Mouse (Mus musculus): Measurements from ENCODE around the gene Fgd6. TPM values are rescaled to one million over a fixed set of nuclear protein-coding genes. Genes with fewer than 3 reads are reported as not detected.
A peak's percentile ranks its signal among the peaks of the same experiment; 100 is the strongest.

The Fgd6 gene
- 2.2 and 2.5 TPM in 2 replicates for polyA plus RNA-seq (2015; fragmentation: Nextera tagmentation; extraction: Ambion mirVana)

DNA sequence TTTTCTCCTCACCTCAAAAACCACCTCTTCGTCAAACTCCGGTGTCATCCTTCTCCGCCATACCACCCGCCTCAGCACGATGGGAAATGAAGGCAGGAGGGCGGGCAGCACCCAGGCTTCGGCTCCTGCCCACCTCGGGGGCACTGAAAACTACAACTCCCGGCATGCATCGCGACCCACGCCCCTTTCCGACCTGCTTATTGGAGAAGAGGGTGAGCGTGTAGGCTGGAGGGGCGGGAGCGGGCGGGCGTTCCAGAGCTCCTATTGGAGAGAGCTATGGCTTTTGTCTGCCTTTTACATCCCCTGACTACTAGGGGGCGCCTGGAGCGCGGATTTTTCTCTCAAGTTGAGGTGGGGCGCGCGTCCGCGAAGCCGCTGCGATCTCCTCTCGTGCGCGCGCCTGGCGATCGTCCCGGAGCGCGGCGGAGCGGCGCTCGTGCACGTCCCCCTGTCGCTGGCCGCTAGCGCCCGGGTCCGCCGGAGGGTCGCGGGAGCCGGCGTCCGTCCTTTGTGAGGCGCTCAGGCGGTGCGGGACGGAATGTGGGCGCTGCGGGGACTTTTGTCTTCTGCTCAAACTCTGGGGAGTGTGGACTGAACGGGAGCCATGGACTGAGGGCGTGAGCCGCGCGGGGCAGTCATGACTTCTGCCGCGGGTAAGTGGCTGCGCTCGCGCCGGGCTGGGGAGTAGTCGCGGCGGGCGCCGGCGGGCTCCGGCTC is at the start of gene Fgd6, which contains the start of gene Vezt:
TSS of gene Fgd6 (plus strand) at position 344 of the 717 bp plus-strand sequence.
TSS of gene Vezt (minus strand) at position 160 of the 717 bp plus-strand sequence.
- Histone ChIP-seq H3K36me3 (ENCODE audit: control insufficient read depth, insufficient read depth) (no peaks in the 10 kb centered on the region), H3K4me1 (ENCODE audit: control insufficient read depth, insufficient read depth, low read length) (peaks cover 13% of the 10 kb centered on the region), H3K27me3 (ENCODE audit: control insufficient read depth, insufficient read depth, low read length) (no peaks in the 10 kb centered on the region), H3K27ac (ENCODE audit: low read length) (peak within 1 kb of the TSS; percentile 86), H3K9ac (ENCODE audit: low read length) (peak within 1 kb of the TSS; percentile 84), H3K9me3 (replicated peaks; ENCODE audit: control insufficient read depth, low read length) (no peaks in the 10 kb centered on the region), H3K4me3 (ENCODE audit: low read length) (peak within 1 kb of the TSS; percentile 77), H3K4me2 (ENCODE audit: low read depth, low read length) (peak within 1 kb of the TSS; percentile 74)
- ATAC-seq (replicated peaks; ENCODE audit: extremely low read depth, insufficient read depth, low FRiP score) = peak; percentile 99
- WGBS = under 1% methylated on average over 77 of the region's 77 CpGs

DNA sequence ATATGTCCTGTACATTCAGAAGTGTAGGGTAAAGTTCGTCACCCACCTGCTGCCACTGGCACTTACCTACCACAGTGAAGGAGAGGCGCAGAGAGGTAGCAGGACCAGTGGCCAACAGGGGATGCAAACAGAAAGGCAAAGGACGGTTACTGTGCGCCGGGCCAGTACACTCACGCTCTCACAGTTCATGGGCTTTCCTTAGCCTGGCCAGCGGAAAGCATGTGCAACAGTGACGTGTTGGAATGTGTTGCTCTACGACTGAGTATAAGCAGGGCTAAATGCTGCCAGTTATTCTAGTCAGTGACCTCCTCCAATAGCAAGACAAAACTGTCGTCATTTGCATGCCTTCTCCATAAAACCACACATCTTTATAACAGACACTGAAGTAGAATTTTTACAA is 41.7 kb upstream of the Fgd6 start:
- no peak overlapping the region for H3K9ac ChIP-seq (ENCODE audit: low read length)
- ATAC-seq (replicated peaks; ENCODE audit: extremely low read depth, insufficient read depth, low FRiP score) = peak; percentile 76; the same call in 1 of the 2 replicates
- 72% methylated on average over 10 of the region's 10 CpGs for WGBS
- H3K9me3 ChIP-seq (replicated peaks; ENCODE audit: control insufficient read depth, low read length) = no peaks in the 10 kb centered on the region
- no peak overlapping the region; the same call in 1 of the 2 replicates for H3K27ac ChIP-seq (ENCODE audit: low read length)
- no peak overlapping the region for H3K4me2 ChIP-seq (ENCODE audit: low read depth, low read length)
- no peaks in the 10 kb centered on the region for H3K27me3 ChIP-seq (ENCODE audit: control insufficient read depth, insufficient read depth, low read length)
- peaks cover 48% of the 10 kb centered on the region for H3K36me3 ChIP-seq (ENCODE audit: control insufficient read depth, insufficient read depth)
- H3K4me3 ChIP-seq (ENCODE audit: low read length) = no peak overlapping the region
- H3K4me1 ChIP-seq (ENCODE audit: control insufficient read depth, insufficient read depth, low read length) = no peaks in the 10 kb centered on the region

DNA sequence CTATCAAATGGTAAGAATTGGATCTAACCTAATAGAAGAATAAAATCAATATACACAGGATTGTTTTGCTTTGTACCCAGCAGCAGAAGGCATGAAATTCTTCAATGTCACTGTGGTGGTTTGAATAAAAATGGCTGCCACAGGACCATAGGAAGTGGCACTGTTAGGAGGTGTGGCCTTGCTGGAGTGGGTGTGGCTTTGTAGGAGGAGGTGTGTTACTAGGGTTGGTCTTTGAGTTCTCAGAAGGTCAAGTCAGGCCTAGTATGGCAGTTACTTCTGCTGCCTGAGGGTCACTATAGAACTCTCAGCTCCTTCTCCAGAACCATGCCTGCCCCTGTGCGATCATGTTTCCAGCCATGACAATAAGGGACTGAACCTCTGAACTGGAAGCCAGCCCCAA is 40.7 kb upstream of the Fgd6 start:
- no peaks in the 10 kb centered on the region for H3K4me1 ChIP-seq (ENCODE audit: control insufficient read depth, insufficient read depth, low read length)
- no peak overlapping the region for H3K9ac ChIP-seq (ENCODE audit: low read length)
- H3K9me3 ChIP-seq (replicated peaks; ENCODE audit: control insufficient read depth, low read length) = no peaks in the 10 kb centered on the region
- no peak overlapping the region for H3K27ac ChIP-seq (ENCODE audit: low read length)
- H3K27me3 ChIP-seq (ENCODE audit: control insufficient read depth, insufficient read depth, low read length) = no peaks in the 10 kb centered on the region
- no peak for ATAC-seq (replicated peaks; ENCODE audit: extremely low read depth, insufficient read depth, low FRiP score)
- 90% methylated on average over 1 of the region's 1 CpGs for WGBS
- H3K4me3 ChIP-seq (ENCODE audit: low read length) = no peak overlapping the region
- H3K4me2 ChIP-seq (ENCODE audit: low read depth, low read length) = no peak overlapping the region
- H3K36me3 ChIP-seq (ENCODE audit: control insufficient read depth, insufficient read depth) = peaks cover 50% of the 10 kb centered on the region

DNA sequence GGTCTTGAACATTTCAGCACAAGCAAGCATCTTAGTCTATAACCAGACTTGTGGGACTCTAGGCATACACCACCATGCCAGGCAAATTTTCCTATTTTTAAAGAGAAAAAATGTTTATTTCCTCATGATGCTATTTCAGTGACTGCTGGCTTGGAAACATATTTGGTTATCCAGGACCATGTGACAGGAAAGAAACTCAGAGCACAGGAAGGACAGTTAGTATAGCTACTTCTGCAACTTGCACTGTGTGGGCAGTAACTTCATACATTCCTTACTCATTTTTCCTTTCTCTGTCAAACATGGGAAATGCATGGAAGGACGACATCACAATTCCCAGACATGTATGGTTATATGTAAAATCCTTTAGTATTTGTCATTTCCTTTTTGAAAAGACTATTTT is 36.4 kb upstream of the Fgd6 start:
- H3K9me3 ChIP-seq (replicated peaks; ENCODE audit: control insufficient read depth, low read length) = 0 out of 2 replicates have a peak, but pooled peaks cover 3% of the 10 kb centered on the region
- H3K9ac ChIP-seq (ENCODE audit: low read length) = no peak overlapping the region
- no peak for ATAC-seq (replicated peaks; ENCODE audit: extremely low read depth, insufficient read depth, low FRiP score)
- 77% methylated on average over 1 of the region's 1 CpGs for WGBS
- H3K36me3 ChIP-seq (ENCODE audit: control insufficient read depth, insufficient read depth) = peaks cover 62% of the 10 kb centered on the region
- no peak overlapping the region for H3K4me2 ChIP-seq (ENCODE audit: low read depth, low read length)
- no peaks in the 10 kb centered on the region for H3K4me1 ChIP-seq (ENCODE audit: control insufficient read depth, insufficient read depth, low read length)
- no peaks in the 10 kb centered on the region for H3K27me3 ChIP-seq (ENCODE audit: control insufficient read depth, insufficient read depth, low read length)
- no peak overlapping the region for H3K4me3 ChIP-seq (ENCODE audit: low read length)
- H3K27ac ChIP-seq (ENCODE audit: low read length) = peak overlapping the region; percentile 62; the same call in 1 of the 2 replicates

DNA sequence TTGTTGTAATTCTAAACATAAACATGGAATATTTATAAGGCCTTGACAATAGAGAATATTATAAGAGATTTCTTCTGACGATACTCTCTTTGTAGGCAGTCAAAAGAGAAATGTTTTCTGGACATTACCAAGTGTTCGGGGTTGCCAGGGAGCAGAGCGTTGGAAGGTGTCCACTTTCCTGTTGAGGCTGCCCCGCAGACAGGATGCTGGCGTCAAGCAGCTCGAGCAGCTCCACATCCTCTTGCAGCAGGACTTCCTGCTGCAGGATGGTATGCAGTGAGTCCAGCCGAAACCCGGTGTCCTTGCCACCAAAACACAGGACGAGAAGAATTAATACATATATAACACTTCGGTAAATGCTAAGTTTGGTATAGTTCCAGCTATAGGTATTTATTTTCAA is 35.6 kb upstream of the Fgd6 start:
- peaks cover 62% of the 10 kb centered on the region for H3K36me3 ChIP-seq (ENCODE audit: control insufficient read depth, insufficient read depth)
- WGBS = 72% methylated on average over 10 of the region's 10 CpGs
- H3K27me3 ChIP-seq (ENCODE audit: control insufficient read depth, insufficient read depth, low read length) = no peaks in the 10 kb centered on the region
- no peak overlapping the region for H3K4me3 ChIP-seq (ENCODE audit: low read length)
- no peak for ATAC-seq (replicated peaks; ENCODE audit: extremely low read depth, insufficient read depth, low FRiP score)
- H3K27ac ChIP-seq (ENCODE audit: low read length) = no peak overlapping the region
- H3K4me2 ChIP-seq (ENCODE audit: low read depth, low read length) = no peak overlapping the region
- H3K9ac ChIP-seq (ENCODE audit: low read length) = no peak overlapping the region
- no peaks in the 10 kb centered on the region for H3K4me1 ChIP-seq (ENCODE audit: control insufficient read depth, insufficient read depth, low read length)
- H3K9me3 ChIP-seq (replicated peaks; ENCODE audit: control insufficient read depth, low read length) = 0 out of 2 replicates have a peak, but pooled peaks cover 3% of the 10 kb centered on the region

DNA sequence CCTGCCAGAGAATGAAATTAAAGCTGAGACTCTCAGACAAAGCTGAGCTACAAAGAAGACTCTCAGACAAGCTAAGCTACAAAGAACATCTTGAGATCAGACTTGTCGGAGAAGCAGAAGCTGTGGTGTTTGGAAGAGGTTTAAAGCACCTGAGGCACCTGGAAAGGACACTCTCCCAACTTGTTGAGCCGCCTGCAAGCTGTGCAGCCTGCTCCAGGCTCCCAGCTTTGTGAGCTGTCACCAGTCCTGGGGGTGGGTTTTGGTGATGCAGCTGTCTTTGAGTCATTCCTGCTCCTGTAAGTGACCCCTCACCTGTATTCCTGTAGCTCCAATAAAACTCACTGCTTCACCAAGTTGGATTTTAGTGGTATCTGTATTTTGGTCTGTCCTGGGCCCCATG is 27.4 kb upstream of the Fgd6 start:
- H3K27ac ChIP-seq (ENCODE audit: low read length) = no peak overlapping the region
- H3K9ac ChIP-seq (ENCODE audit: low read length) = no peak overlapping the region
- H3K36me3 ChIP-seq (ENCODE audit: control insufficient read depth, insufficient read depth) = peaks cover 14% of the 10 kb centered on the region
- H3K4me2 ChIP-seq (ENCODE audit: low read depth, low read length) = no peak overlapping the region
- H3K27me3 ChIP-seq (ENCODE audit: control insufficient read depth, insufficient read depth, low read length) = no peaks in the 10 kb centered on the region
- no peak for ATAC-seq (replicated peaks; ENCODE audit: extremely low read depth, insufficient read depth, low FRiP score)
- H3K4me3 ChIP-seq (ENCODE audit: low read length) = no peak overlapping the region
- no peaks in the 10 kb centered on the region for H3K9me3 ChIP-seq (replicated peaks; ENCODE audit: control insufficient read depth, low read length)
- peaks cover 4% of the 10 kb centered on the region; the same call in 1 of the 2 replicates for H3K4me1 ChIP-seq (ENCODE audit: control insufficient read depth, insufficient read depth, low read length)
- WGBS = 98% methylated on average over 2 of the region's 2 CpGs

DNA sequence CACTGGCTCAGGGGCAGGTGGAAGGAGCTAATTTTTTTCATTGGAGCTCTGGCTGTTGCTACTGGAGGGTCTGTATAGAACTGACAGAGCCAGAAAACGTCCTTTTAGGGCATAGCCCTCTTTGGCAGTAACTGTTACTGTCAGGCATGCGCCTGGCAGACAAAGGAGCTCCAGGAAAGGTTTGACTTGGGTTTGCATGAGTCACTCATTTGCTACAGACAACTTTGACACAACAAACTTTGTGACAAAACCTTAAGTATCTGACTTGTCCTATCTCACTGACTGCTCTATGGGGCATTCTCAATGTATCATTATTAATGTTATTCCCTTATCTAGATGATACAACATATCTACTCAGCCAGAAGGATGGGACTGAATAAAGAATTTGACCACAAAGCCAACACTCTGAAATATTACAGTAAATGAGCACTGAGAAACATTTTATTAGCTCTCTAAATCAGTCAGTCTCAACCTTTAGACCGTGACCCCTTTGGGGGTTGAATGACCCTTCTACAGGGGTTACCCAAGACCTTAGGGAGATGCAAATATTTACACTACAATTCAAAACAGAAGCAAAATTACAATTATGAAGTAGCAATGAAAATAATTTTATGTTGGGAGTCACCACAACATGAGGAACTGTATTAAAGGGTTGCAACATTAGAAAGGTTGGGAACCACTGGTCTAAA is 25.7 kb upstream of the Fgd6 start:
- Histone ChIP-seq H3K27me3 (ENCODE audit: control insufficient read depth, insufficient read depth, low read length) (no peaks in the 10 kb centered on the region), H3K9ac (ENCODE audit: low read length) (no peak overlapping the region), H3K4me2 (ENCODE audit: low read depth, low read length) (no peak overlapping the region), H3K27ac (ENCODE audit: low read length) (no peak overlapping the region), H3K36me3 (ENCODE audit: control insufficient read depth, insufficient read depth) (peaks cover 9% of the 10 kb centered on the region), H3K4me3 (ENCODE audit: low read length) (no peak overlapping the region), H3K9me3 (replicated peaks; ENCODE audit: control insufficient read depth, low read length) (no peaks in the 10 kb centered on the region), H3K4me1 (ENCODE audit: control insufficient read depth, insufficient read depth, low read length) (peaks cover 4% of the 10 kb centered on the region; the same call in 1 of the 2 replicates)
- 78% methylated on average over 3 of the region's 3 CpGs for WGBS
- no peak for ATAC-seq (replicated peaks; ENCODE audit: extremely low read depth, insufficient read depth, low FRiP score)

DNA sequence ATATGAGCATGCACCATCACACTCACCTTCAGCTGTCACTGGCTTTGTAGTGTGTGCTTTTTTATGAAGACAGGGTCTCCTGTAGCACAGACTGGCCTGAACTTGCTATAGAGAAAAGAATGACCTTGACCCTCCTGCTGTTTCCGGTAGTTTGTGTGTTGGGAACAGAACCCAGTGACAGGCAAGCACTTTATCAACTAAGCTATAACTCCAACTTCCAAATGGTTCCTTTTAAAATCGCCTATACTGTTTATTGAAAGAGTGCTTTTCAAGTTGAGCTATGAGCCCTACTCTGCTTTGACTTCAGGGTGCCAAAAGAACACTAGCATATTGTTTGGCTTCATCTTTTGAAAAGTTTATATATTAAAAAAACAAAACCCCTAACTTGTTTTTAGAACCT is 24.8 kb upstream of the Fgd6 start:
- no peak overlapping the region for H3K9ac ChIP-seq (ENCODE audit: low read length)
- no peak overlapping the region for H3K27ac ChIP-seq (ENCODE audit: low read length)
- no peaks in the 10 kb centered on the region for H3K27me3 ChIP-seq (ENCODE audit: control insufficient read depth, insufficient read depth, low read length)
- peaks cover 4% of the 10 kb centered on the region; the same call in 1 of the 2 replicates for H3K4me1 ChIP-seq (ENCODE audit: control insufficient read depth, insufficient read depth, low read length)
- 48% methylated on average over 2 of the region's 2 CpGs for WGBS
- H3K9me3 ChIP-seq (replicated peaks; ENCODE audit: control insufficient read depth, low read length) = no peaks in the 10 kb centered on the region
- H3K4me2 ChIP-seq (ENCODE audit: low read depth, low read length) = no peak overlapping the region
- H3K36me3 ChIP-seq (ENCODE audit: control insufficient read depth, insufficient read depth) = peaks cover 4% of the 10 kb centered on the region
- no peak for ATAC-seq (replicated peaks; ENCODE audit: extremely low read depth, insufficient read depth, low FRiP score)
- H3K4me3 ChIP-seq (ENCODE audit: low read length) = no peak overlapping the region

DNA sequence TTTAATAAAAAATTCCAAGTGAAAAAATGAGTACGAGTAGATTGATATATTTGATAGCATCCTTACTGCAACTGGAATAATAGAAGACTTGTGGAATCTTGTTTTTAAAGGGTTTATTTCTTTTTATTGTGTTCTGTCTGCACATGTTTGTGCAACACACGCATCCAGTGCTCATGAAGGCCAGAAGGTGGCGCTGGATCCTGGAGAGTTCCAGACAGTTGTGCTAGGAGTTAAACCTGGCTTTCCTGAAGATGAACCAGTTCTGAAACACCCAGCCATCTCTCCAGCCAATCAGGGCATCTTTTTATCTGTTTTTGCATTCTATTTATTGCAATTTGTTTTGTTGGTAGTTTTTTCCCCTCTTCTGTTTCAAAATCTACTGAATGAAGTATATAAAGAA is 22.6 kb upstream of the Fgd6 start:
- H3K27me3 ChIP-seq (ENCODE audit: control insufficient read depth, insufficient read depth, low read length) = no peaks in the 10 kb centered on the region
- no peak overlapping the region for H3K4me2 ChIP-seq (ENCODE audit: low read depth, low read length)
- H3K9me3 ChIP-seq (replicated peaks; ENCODE audit: control insufficient read depth, low read length) = no peaks in the 10 kb centered on the region
- WGBS = 58% methylated on average over 3 of the region's 3 CpGs
- no peaks in the 10 kb centered on the region for H3K36me3 ChIP-seq (ENCODE audit: control insufficient read depth, insufficient read depth)
- no peak overlapping the region for H3K9ac ChIP-seq (ENCODE audit: low read length)
- H3K4me3 ChIP-seq (ENCODE audit: low read length) = no peak overlapping the region
- H3K27ac ChIP-seq (ENCODE audit: low read length) = no peak overlapping the region
- peaks cover 4% of the 10 kb centered on the region; the same call in 1 of the 2 replicates for H3K4me1 ChIP-seq (ENCODE audit: control insufficient read depth, insufficient read depth, low read length)
- ATAC-seq (replicated peaks; ENCODE audit: extremely low read depth, insufficient read depth, low FRiP score) = no peak
